Mouse (Mus musculus): ENCODE measurements around the gene Edil3. TPM values are rescaled to one million over a fixed set of nuclear protein-coding genes. Genes with fewer than 3 reads are reported as not detected.

Edil3 gene
- polyA plus RNA-seq (2014; fragmentation: Nextera tagmentation; extraction: Ambion mirVana), result 35.1 and 37.0 TPM in 2 replicates

- ATAC-seq (ENCODE audit: low FRiP score) (peak; percentile 84), DNase-seq (ENCODE audit: low spot score) (peak; percentile 80)
- no peaks in the 10 kb centered on the region for H3K27me3 ChIP-seq (ENCODE audit: control insufficient read depth, insufficient read depth, low read length)
- H3K27ac ChIP-seq (ENCODE audit: low read depth, low read length), result peak within 1 kb of the TSS; percentile 74
- H3K36me3 ChIP-seq (ENCODE audit: control insufficient read depth, insufficient read depth, low read length), result no peaks in the 10 kb centered on the region
- peak within 1 kb of the TSS; percentile 74 for H3K4me3 ChIP-seq (ENCODE audit: low read depth, low read length)
- no peaks in the 10 kb centered on the region for H3K4me1 ChIP-seq (replicated peaks; ENCODE audit: control insufficient read depth, insufficient read depth, low read length)
- peak within 1 kb of the TSS; percentile 95 for H3K4me2 ChIP-seq (replicated peaks; ENCODE audit: low read depth, low read length)
- 0% methylated on average over 58 of the region's 60 CpGs for WGBS
- no peaks in the 10 kb centered on the region for H3K9me3 ChIP-seq (ENCODE audit: control insufficient read depth, low read length)
- peak within 1 kb of the TSS; percentile 88 for H3K9ac ChIP-seq (ENCODE audit: low read depth, low read length)
Measured at GRCm38 (mm10) chr13:88821440-88822331, at the start of gene Edil3. Gene Edil3 (plus strand): TSS chr13:88821472.

- H3K36me3 ChIP-seq (ENCODE audit: control insufficient read depth, insufficient read depth, low read length), result no peaks in the 10 kb centered on the region
- no peak overlapping the region for H3K4me2 ChIP-seq (replicated peaks; ENCODE audit: low read depth, low read length)
- H3K9ac ChIP-seq (ENCODE audit: low read depth, low read length), result no peak overlapping the region
- H3K4me3 ChIP-seq (ENCODE audit: low read depth, low read length), result no peak overlapping the region
- H3K9me3 ChIP-seq (ENCODE audit: control insufficient read depth, low read length), result no peaks in the 10 kb centered on the region
- ATAC-seq (ENCODE audit: low FRiP score) (no peak), DNase-seq (ENCODE audit: low spot score) (no peak)
- H3K4me1 ChIP-seq (replicated peaks; ENCODE audit: control insufficient read depth, insufficient read depth, low read length), result no peaks in the 10 kb centered on the region
- no peak overlapping the region for H3K27ac ChIP-seq (ENCODE audit: low read depth, low read length)
- WGBS, result 93% methylated on average over 1 of the region's 1 CpGs
- H3K27me3 ChIP-seq (ENCODE audit: control insufficient read depth, insufficient read depth, low read length), result no peaks in the 10 kb centered on the region
Measured at GRCm38 (mm10) chr13:88799186-88799585, 22.1 kb upstream of the Edil3 start.

- no peaks in the 10 kb centered on the region for H3K36me3 ChIP-seq (ENCODE audit: control insufficient read depth, insufficient read depth, low read length)
- no peak for ATAC-seq (ENCODE audit: low FRiP score)
- no peak overlapping the region for H3K27ac ChIP-seq (ENCODE audit: low read depth, low read length)
- no peaks in the 10 kb centered on the region for H3K9me3 ChIP-seq (ENCODE audit: control insufficient read depth, low read length)
- no peak overlapping the region for H3K4me2 ChIP-seq (replicated peaks; ENCODE audit: low read depth, low read length)
- no peaks in the 10 kb centered on the region for H3K27me3 ChIP-seq (ENCODE audit: control insufficient read depth, insufficient read depth, low read length)
- WGBS, result 88% methylated on average over 1 of the region's 1 CpGs
- H3K4me1 ChIP-seq (replicated peaks; ENCODE audit: control insufficient read depth, insufficient read depth, low read length), result no peaks in the 10 kb centered on the region
- no peak for DNase-seq (ENCODE audit: low spot score)
- H3K9ac ChIP-seq (ENCODE audit: low read depth, low read length), result no peak overlapping the region
- no peak overlapping the region for H3K4me3 ChIP-seq (ENCODE audit: low read depth, low read length)
Measured at GRCm38 (mm10) chr13:88801006-88801405, 20.3 kb upstream of the Edil3 start.

DNA sequence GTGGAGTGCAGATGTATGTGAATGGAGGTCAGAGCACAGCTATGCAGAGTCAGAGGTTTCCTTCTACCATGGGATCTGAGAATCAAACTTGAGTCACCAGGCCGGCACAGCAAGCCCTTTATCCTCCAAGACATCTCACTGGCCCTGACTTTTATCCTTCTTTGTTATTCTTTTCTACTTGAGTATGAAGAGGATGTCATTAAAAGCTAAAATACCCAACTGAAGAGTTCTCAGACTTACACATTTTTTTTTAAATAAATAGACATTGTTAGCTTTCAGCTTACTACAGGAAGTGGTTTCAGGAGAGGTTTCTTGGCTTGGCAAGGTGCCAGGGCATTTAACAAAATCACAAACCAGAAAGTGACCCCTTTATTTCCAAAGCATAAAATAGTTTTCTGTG lies 15.4 kb upstream of the Edil3 start:
- Histone ChIP-seq H3K4me1 (replicated peaks; ENCODE audit: control insufficient read depth, insufficient read depth, low read length) (no peaks in the 10 kb centered on the region), H3K9me3 (ENCODE audit: control insufficient read depth, low read length) (no peaks in the 10 kb centered on the region), H3K27me3 (ENCODE audit: control insufficient read depth, insufficient read depth, low read length) (no peaks in the 10 kb centered on the region), H3K9ac (ENCODE audit: low read depth, low read length) (no peak overlapping the region), H3K4me2 (replicated peaks; ENCODE audit: low read depth, low read length) (no peak overlapping the region), H3K36me3 (ENCODE audit: control insufficient read depth, insufficient read depth, low read length) (no peaks in the 10 kb centered on the region), H3K27ac (ENCODE audit: low read depth, low read length) (no peak overlapping the region), H3K4me3 (ENCODE audit: low read depth, low read length) (no peak overlapping the region)
- DNase-seq (ENCODE audit: low spot score) (no peak), ATAC-seq (ENCODE audit: low FRiP score) (no peak)
- WGBS, result 71% methylated on average over 1 of the region's 1 CpGs

DNA sequence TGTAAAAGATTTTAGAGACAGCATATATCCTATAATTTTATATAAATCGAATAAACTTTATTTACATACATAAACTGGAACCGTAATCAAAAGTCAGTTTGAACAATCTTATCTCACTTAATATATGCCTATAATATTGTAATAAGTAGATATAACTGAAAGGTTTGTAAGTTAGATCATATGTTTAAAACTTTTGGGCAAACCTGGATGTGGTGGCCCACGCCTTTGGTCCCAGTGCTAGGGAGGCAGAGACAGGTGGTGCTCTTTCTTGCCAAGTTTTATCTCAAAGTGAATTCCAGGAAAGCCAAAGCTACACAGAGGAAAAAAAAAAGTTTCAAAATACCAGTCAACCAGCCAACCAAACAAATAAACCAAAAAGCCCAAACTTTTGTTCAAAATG lies 15.0 kb upstream of the Edil3 start:
- 95% methylated on average over 3 of the region's 3 CpGs for WGBS

DNA sequence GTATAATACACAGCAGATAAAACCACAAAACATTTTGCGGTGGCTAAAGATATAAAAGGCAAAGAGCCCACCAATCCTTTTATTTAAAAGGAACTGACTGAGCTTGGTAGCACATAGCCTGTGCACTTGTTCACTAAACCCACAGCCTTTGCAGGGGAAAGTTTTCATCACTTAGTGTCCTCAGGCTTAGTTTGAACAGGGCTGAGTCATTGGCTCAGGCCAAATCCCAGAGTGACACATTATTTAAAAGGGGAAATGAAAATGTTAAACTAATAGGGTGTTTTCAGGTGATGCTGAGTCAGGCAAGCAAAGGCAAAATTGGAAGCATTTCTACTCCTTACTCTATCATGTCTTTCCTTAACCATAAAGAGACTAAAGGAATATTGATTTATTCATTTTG lies 11.2 kb upstream of the Edil3 start:
- no peaks in the 10 kb centered on the region for H3K9me3 ChIP-seq (ENCODE audit: control insufficient read depth, low read length)
- DNase-seq (ENCODE audit: low spot score), result no peak
- no peaks in the 10 kb centered on the region for H3K36me3 ChIP-seq (ENCODE audit: control insufficient read depth, insufficient read depth, low read length)
- H3K4me3 ChIP-seq (ENCODE audit: low read depth, low read length), result no peak overlapping the region
- 97% methylated on average over 1 of the region's 1 CpGs for WGBS
- no peak for ATAC-seq (ENCODE audit: low FRiP score)
- H3K4me2 ChIP-seq (replicated peaks; ENCODE audit: low read depth, low read length), result no peak overlapping the region
- no peaks in the 10 kb centered on the region for H3K4me1 ChIP-seq (replicated peaks; ENCODE audit: control insufficient read depth, insufficient read depth, low read length)
- H3K27me3 ChIP-seq (ENCODE audit: control insufficient read depth, insufficient read depth, low read length), result no peaks in the 10 kb centered on the region
- H3K9ac ChIP-seq (ENCODE audit: low read depth, low read length), result no peak overlapping the region
- H3K27ac ChIP-seq (ENCODE audit: low read depth, low read length), result no peak overlapping the region

More for the DNA sequence above, 15.0 kb upstream of the Edil3 start:
- H3K4me2 ChIP-seq (replicated peaks; ENCODE audit: low read depth, low read length), result no peak overlapping the region
- no peak overlapping the region for H3K9ac ChIP-seq (ENCODE audit: low read depth, low read length)
- no peaks in the 10 kb centered on the region for H3K36me3 ChIP-seq (ENCODE audit: control insufficient read depth, insufficient read depth, low read length)
- no peaks in the 10 kb centered on the region for H3K9me3 ChIP-seq (ENCODE audit: control insufficient read depth, low read length)
- H3K4me3 ChIP-seq (ENCODE audit: low read depth, low read length), result no peak overlapping the region
- no peak overlapping the region for H3K27ac ChIP-seq (ENCODE audit: low read depth, low read length)
- no peaks in the 10 kb centered on the region for H3K27me3 ChIP-seq (ENCODE audit: control insufficient read depth, insufficient read depth, low read length)
- ATAC-seq (ENCODE audit: low FRiP score) (no peak), DNase-seq (ENCODE audit: low spot score) (no peak)
- no peaks in the 10 kb centered on the region for H3K4me1 ChIP-seq (replicated peaks; ENCODE audit: control insufficient read depth, insufficient read depth, low read length)

GRCm38 (mm10) chr13:88820686-88821308 lies 475 bp upstream of the Edil3 start:
- Histone ChIP-seq H3K27me3 (ENCODE audit: control insufficient read depth, insufficient read depth, low read length) (no peaks in the 10 kb centered on the region), H3K36me3 (ENCODE audit: control insufficient read depth, insufficient read depth, low read length) (no peaks in the 10 kb centered on the region), H3K4me3 (ENCODE audit: low read depth, low read length) (peak overlapping the region; percentile 74), H3K9me3 (ENCODE audit: control insufficient read depth, low read length) (no peaks in the 10 kb centered on the region), H3K27ac (ENCODE audit: low read depth, low read length) (no peak overlapping the region), H3K4me2 (replicated peaks; ENCODE audit: low read depth, low read length) (peak overlapping the region; percentile 95), H3K4me1 (replicated peaks; ENCODE audit: control insufficient read depth, insufficient read depth, low read length) (no peaks in the 10 kb centered on the region), H3K9ac (ENCODE audit: low read depth, low read length) (no peak overlapping the region)
- 22% methylated on average over 5 of the region's 5 CpGs for WGBS
- DNase-seq (ENCODE audit: low spot score), result peak; percentile 33
- peak; percentile 18; the same call in 1 of the 2 replicates for ATAC-seq (ENCODE audit: low FRiP score)

- ATAC-seq (ENCODE audit: low FRiP score) (no peak), DNase-seq (ENCODE audit: low spot score) (peak; percentile 39)
- no peaks in the 10 kb centered on the region for H3K36me3 ChIP-seq (ENCODE audit: control insufficient read depth, insufficient read depth, low read length)
- H3K9me3 ChIP-seq (ENCODE audit: control insufficient read depth, low read length), result no peaks in the 10 kb centered on the region
- no peaks in the 10 kb centered on the region for H3K27me3 ChIP-seq (ENCODE audit: control insufficient read depth, insufficient read depth, low read length)
- WGBS, result 2% methylated on average over 10 of the region's 10 CpGs
- H3K9ac ChIP-seq (ENCODE audit: low read depth, low read length), result peak overlapping the region; percentile 88; the same call in 1 of the 2 replicates
- H3K4me1 ChIP-seq (replicated peaks; ENCODE audit: control insufficient read depth, insufficient read depth, low read length), result no peaks in the 10 kb centered on the region
- peak overlapping the region; percentile 95 for H3K4me2 ChIP-seq (replicated peaks; ENCODE audit: low read depth, low read length)
- H3K4me3 ChIP-seq (ENCODE audit: low read depth, low read length), result peak overlapping the region; percentile 74
- no peak overlapping the region for H3K27ac ChIP-seq (ENCODE audit: low read depth, low read length)
Measured at GRCm38 (mm10) chr13:88822332-88822895, 1.1 kb downstream of the Edil3 start.

Data from hindbrain, embryonic 11.5 days (tissue).